Comparison of ENCODE assay signal across 22 mouse cellular contexts in the genomic region with DNA sequence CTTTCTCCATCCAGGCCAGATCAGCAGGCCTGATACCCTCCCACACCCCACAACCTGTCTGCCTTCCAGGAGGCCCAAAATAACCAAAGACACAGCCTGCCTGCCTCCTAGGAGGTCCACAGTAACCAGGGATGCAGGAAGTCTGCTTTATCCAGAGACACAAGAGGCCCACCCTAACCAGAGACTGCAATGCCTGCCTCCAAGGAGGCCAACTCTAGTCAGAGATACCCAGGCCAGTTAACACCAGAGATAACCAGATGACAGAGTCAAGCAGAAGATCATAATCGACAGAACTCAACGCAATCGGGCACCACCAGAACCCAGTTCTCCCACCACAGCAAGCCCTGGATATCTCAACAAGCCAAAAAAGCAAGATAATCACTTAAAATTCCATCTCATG. TPM values are rescaled to one million over a fixed set of nuclear protein-coding genes. Genes with fewer than 3 reads are reported as not detected.
DNase-seq lines count a peak whose midpoint lies in the region; ATAC-seq and TF ChIP-seq lines count a peak whose summit lies in the region.
"Had no signal": no experiment of that assay in that cellular context is flagged by ENCODE, and none has a peak within 500 bp of the region (broad histone marks: within the 10 kb centered on the region; RNA-seq: fewer than 3 reads in every experiment).

No protein-coding gene starts in this region.

- WGBS in heart, adult 2 months = 97% methylated on average over 3 of the region's 3 CpGs
- 77% methylated on average over 3 of the region's 3 CpGs for WGBS in liver, embryonic 12.5 days (ENCODE audit: insufficient replicate concordance)
- 76% methylated on average over 3 of the region's 3 CpGs for WGBS in liver, embryonic 11.5 days
- 68% methylated on average over 3 of the region's 3 CpGs for WGBS in liver, embryonic 13.5 days (ENCODE audit: insufficient replicate concordance)
- WGBS in liver, postnatal 0 days (ENCODE audit: insufficient replicate concordance) = 84% methylated on average over 3 of the region's 3 CpGs

- ATAC-seq in liver, embryonic 12.5 days = 0 out of 2 replicates have a peak, but pooled peaks have one; percentile 21
- ATAC-seq in liver, embryonic 11.5 days (replicated peaks; ENCODE audit: low FRiP score) = no peak
- ATAC-seq in liver, embryonic 13.5 days (ENCODE audit: low read depth) = no peak
- no peak for ATAC-seq in liver, postnatal 0 days
- peak; percentile 71 for ATAC-seq in G1E (ENCODE audit: extremely low read depth, insufficient number of reproducible peaks, low FRiP score, poor library complexity, severe bottlenecking)
- ATAC-seq: activated CD4-positive, CD25-positive, alpha-beta regulatory T cell, adult 4 months; CD4-positive, CD25-positive, alpha-beta regulatory T cell, adult 4 months; Patski had no signal

- H3K27ac ChIP-seq in heart, adult 2 months = no peak overlapping the region
- no peak overlapping the region for H3K27ac ChIP-seq in liver, embryonic 12.5 days
- H3K27ac ChIP-seq in liver, embryonic 11.5 days (ENCODE audit: low read depth, low read length) = no peak overlapping the region
- no peak overlapping the region for H3K27ac ChIP-seq in liver, embryonic 13.5 days
- H3K27ac ChIP-seq in liver, postnatal 0 days (ENCODE audit: low read depth) = no peak overlapping the region

- no peak for TF ChIP-seq EP300 in heart, adult 2 months (IDR thresholded peaks at IDR 0.05; ENCODE audit: insufficient read depth, low read depth, low read length)
- no peak for TF ChIP-seq EP300 in liver, postnatal 0 days (IDR thresholded peaks at IDR 0.05; ENCODE audit: low read depth)

- no peak for TF ChIP-seq CTCF in heart, adult 2 months (IDR thresholded peaks at IDR 0.05)
- TF ChIP-seq CTCF in liver, postnatal 0 days (IDR thresholded peaks at IDR 0.05; ENCODE audit: low read depth) = no peak
- no peak for TF ChIP-seq CTCF in G1E (IDR thresholded peaks at IDR 0.05; ENCODE audit: low read depth, low read length)

- no peak overlapping the region for H3K4me2 ChIP-seq in liver, embryonic 12.5 days
- H3K4me2 ChIP-seq in liver, embryonic 11.5 days = no peak overlapping the region
- no peak overlapping the region for H3K4me2 ChIP-seq in liver, embryonic 13.5 days
- no peak overlapping the region for H3K4me2 ChIP-seq in liver, postnatal 0 days (ENCODE audit: low read depth, low read length)

- no peaks in the 10 kb centered on the region for H3K27me3 ChIP-seq in heart, adult 2 months (ENCODE audit: control insufficient read depth, insufficient read depth, low read length)
- H3K27me3 ChIP-seq in liver, embryonic 12.5 days (replicated peaks) = no peaks in the 10 kb centered on the region
- H3K27me3 ChIP-seq in liver, embryonic 11.5 days (replicated peaks; ENCODE audit: control insufficient read depth, insufficient read depth, low read length) = no peaks in the 10 kb centered on the region
- no peaks in the 10 kb centered on the region for H3K27me3 ChIP-seq in liver, embryonic 13.5 days
- no peaks in the 10 kb centered on the region for H3K27me3 ChIP-seq in liver, postnatal 0 days (ENCODE audit: insufficient read depth, low read length)
- no peaks in the 10 kb centered on the region for H3K27me3 ChIP-seq in G1E (ENCODE audit: insufficient read depth, low read length)
- H3K27me3 ChIP-seq: CH12.LX, Patski had no signal

- H3K4me3 ChIP-seq in heart, adult 2 months = no peak overlapping the region
- no peak overlapping the region for H3K4me3 ChIP-seq in liver, embryonic 12.5 days
- H3K4me3 ChIP-seq in liver, embryonic 11.5 days (ENCODE audit: low read depth, low read length) = no peak overlapping the region
- no peak overlapping the region for H3K4me3 ChIP-seq in liver, embryonic 13.5 days (replicated peaks)
- H3K4me3 ChIP-seq in liver, postnatal 0 days (ENCODE audit: low read depth, low read length) = no peak overlapping the region
- no peak overlapping the region for H3K4me3 ChIP-seq in G1E (ENCODE audit: low read depth, low read length)

- no peaks in the 10 kb centered on the region for H3K4me1 ChIP-seq in heart, adult 2 months (ENCODE audit: control insufficient read depth, insufficient read depth, low read length)
- H3K4me1 ChIP-seq in liver, embryonic 12.5 days = no peaks in the 10 kb centered on the region
- no peaks in the 10 kb centered on the region for H3K4me1 ChIP-seq in liver, embryonic 11.5 days (replicated peaks; ENCODE audit: control insufficient read depth, insufficient read depth, low read length)
- H3K4me1 ChIP-seq in liver, embryonic 13.5 days (replicated peaks) = no peaks in the 10 kb centered on the region
- H3K4me1 ChIP-seq in liver, postnatal 0 days (ENCODE audit: insufficient read depth) = no peaks in the 10 kb centered on the region
- peaks cover 7% of the 10 kb centered on the region for H3K4me1 ChIP-seq in G1E (ENCODE audit: insufficient read depth, low read depth, low read length)

- no peaks in the 10 kb centered on the region for H3K36me3 ChIP-seq in heart, adult 2 months (ENCODE audit: control insufficient read depth, insufficient read depth, low read length)
- H3K36me3 ChIP-seq in liver, embryonic 12.5 days = no peaks in the 10 kb centered on the region
- H3K36me3 ChIP-seq in liver, embryonic 11.5 days (ENCODE audit: control insufficient read depth, insufficient read depth, low read length) = no peaks in the 10 kb centered on the region
- H3K36me3 ChIP-seq in liver, embryonic 13.5 days = no peaks in the 10 kb centered on the region
- H3K36me3 ChIP-seq in liver, postnatal 0 days (replicated peaks; ENCODE audit: insufficient read depth, low read length) = no peaks in the 10 kb centered on the region; the same call in 1 of the 2 replicates
- H3K36me3 ChIP-seq in G1E (replicated peaks) = peaks cover 11% of the 10 kb centered on the region

- intact Hi-C loops in heart, adult 2 months (cut with DNase I) = no loop called here

- no peaks in the 10 kb centered on the region for H3K9me3 ChIP-seq in liver, embryonic 12.5 days (replicated peaks)
- H3K9me3 ChIP-seq in liver, embryonic 11.5 days (ENCODE audit: control insufficient read depth, low read length) = no peaks in the 10 kb centered on the region
- no peaks in the 10 kb centered on the region for H3K9me3 ChIP-seq in liver, embryonic 13.5 days (replicated peaks)
- no peaks in the 10 kb centered on the region for H3K9me3 ChIP-seq in liver, postnatal 0 days (ENCODE audit: low read length)
- H3K9me3 ChIP-seq in G1E (replicated peaks) = no peaks in the 10 kb centered on the region

- no peak for TF ChIP-seq POLR2A in heart, adult 2 months (IDR thresholded peaks at IDR 0.05; ENCODE audit: insufficient read depth, low read depth, low read length)

- no peak overlapping the region for H3K9ac ChIP-seq in heart, adult 2 months (ENCODE audit: low read depth, low read length)
- no peak overlapping the region for H3K9ac ChIP-seq in liver, embryonic 12.5 days
- H3K9ac ChIP-seq in liver, embryonic 11.5 days (ENCODE audit: low read depth, low read length) = no peak overlapping the region
- no peak overlapping the region for H3K9ac ChIP-seq in liver, embryonic 13.5 days
- no peak overlapping the region for H3K9ac ChIP-seq in liver, postnatal 0 days (replicated peaks)

- no peaks in the 10 kb centered on the region for H3K79me2 ChIP-seq in heart, adult 2 months (replicated peaks; ENCODE audit: control insufficient read depth, insufficient read depth, low read length)

- DNase-seq in heart, adult 11 months = peak; percentile 58
- DNase-seq in heart, adult 2 months = no peak
- no peak for DNase-seq in liver, embryonic 11.5 days (ENCODE audit: low spot score)
- peak; percentile 7 for DNase-seq in liver, embryonic 13.5 days
- no peak for DNase-seq in liver, postnatal 0 days
- DNase-seq in G1E (ENCODE audit: low spot score) = no peak
- DNase-seq in gastrocnemius, postnatal 10 days = no peak
- DNase-seq: adrenal gland, adult 2 months; adrenal gland, adult 8-10 months; adrenal gland, postnatal 10 days; adrenal gland, postnatal 14 days; adrenal gland, postnatal 25 days; adrenal gland, postnatal 36 days; B cell, adult 2 months; cerebellum, adult 11 months; cerebellum, adult 11-12 months; cerebellum, adult 18-20 months had no signal

RNA-seq across cellular contexts. Expression of a gene that starts 56.5 kb away (rescaled TPM):
- total RNA-seq in heart, adult 2 months (2021) = 1 to 10 TPM; 2.4 to 3.8 TPM
- polyA plus RNA-seq in heart, adult 2 months (2012; rRNA removed) = 2.5 and 3.0 TPM in 2 replicates
- 1.0 and 1.1 TPM in 2 replicates for polyA plus RNA-seq in liver, embryonic 12.5 days (2016; fragmentation: Nextera tagmentation; extraction: Ambion mirVana)
- polyA plus RNA-seq in liver, embryonic 11.5 days (2014; fragmentation: Nextera tagmentation; extraction: Ambion mirVana) = 1.7 and 2.7 TPM in 2 replicates
- 0.36 and 0.49 TPM in 2 replicates for polyA plus RNA-seq in liver, embryonic 13.5 days (2015; fragmentation: Nextera tagmentation; extraction: Ambion mirVana)
- polyA plus RNA-seq in liver, postnatal 0 days (2015; fragmentation: Nextera tagmentation; extraction: Ambion mirVana) = 0.52 and 0.65 TPM in 2 replicates
- total RNA-seq in G1E (2014; fragmentation: Nextera tagmentation) = 28.9 and 37.0 TPM in 2 replicates
- total RNA-seq in G1E (2017) = 9.4 and 12.0 TPM in 2 replicates
- 1.2 and 1.7 TPM in 2 replicates for polyA plus RNA-seq in G1E (2012)
- total RNA-seq in gastrocnemius, postnatal 10 days (2021) = 1 to 10 TPM; 2.2 to 3.4 TPM

Comparison
In these comparisons a context has a peak if more than half of its experiments do, and no peak if none do; other contexts are left out.
1. DNase-seq: peak in heart, adult 11 months (single experiment) and liver, embryonic 13.5 days (single experiment); none in heart, adult 2 months (0 of 2), liver, embryonic 11.5 days (single experiment), liver, postnatal 0 days (single experiment), G1E (single experiment) and gastrocnemius, postnatal 10 days (single experiment).
2. ATAC-seq: peak in liver, embryonic 12.5 days (single experiment) and G1E (single experiment); none in liver, embryonic 11.5 days (single experiment), liver, embryonic 13.5 days (single experiment) and liver, postnatal 0 days (single experiment).